8 mouse cellular contexts compared by ENCODE assay signal in genomic region chr6:125498062-125498461, GRCm38 (mm10). TPM values are rescaled to one million over a fixed set of nuclear protein-coding genes. Genes with fewer than 3 reads are reported as not detected.
DNase-seq lines count a peak whose midpoint lies in the region; ATAC-seq and TF ChIP-seq lines count a peak whose summit lies in the region.

No protein-coding gene starts in this region.

- H3K36me3 ChIP-seq in intestine, postnatal 0 days (ENCODE audit: control insufficient read depth, insufficient read depth), result no peaks in the 10 kb centered on the region
- no peaks in the 10 kb centered on the region for H3K36me3 ChIP-seq in intestine, embryonic 15.5 days
- no peaks in the 10 kb centered on the region for H3K36me3 ChIP-seq in limb, embryonic 14.5 days (ENCODE audit: control insufficient read depth, insufficient read depth, low read length)
- H3K36me3 ChIP-seq in intestine, embryonic 16.5 days (ENCODE audit: control insufficient read depth, insufficient read depth, low read length), result no peaks in the 10 kb centered on the region

- peaks cover 4% of the 10 kb centered on the region; the same call in 1 of the 2 replicates for H3K4me1 ChIP-seq in intestine, postnatal 0 days (replicated peaks; ENCODE audit: control insufficient read depth, insufficient read depth, low read length)
- H3K4me1 ChIP-seq in intestine, embryonic 15.5 days (replicated peaks), result peaks cover 5% of the 10 kb centered on the region
- peaks cover 19% of the 10 kb centered on the region for H3K4me1 ChIP-seq in limb, embryonic 14.5 days (ENCODE audit: control insufficient read depth, insufficient read depth, low read length)
- H3K4me1 ChIP-seq in intestine, embryonic 16.5 days (ENCODE audit: control insufficient read depth, insufficient read depth, low read length), result peaks cover 9% of the 10 kb centered on the region; the same call in 1 of the 2 replicates

- H3K27ac ChIP-seq in intestine, postnatal 0 days (ENCODE audit: low read depth, low read length), result no peak overlapping the region
- H3K27ac ChIP-seq in intestine, embryonic 15.5 days, result no peak overlapping the region
- peak overlapping the region; percentile 83 for H3K27ac ChIP-seq in limb, embryonic 14.5 days (replicated peaks; ENCODE audit: low read depth, low read length)
- H3K27ac ChIP-seq in intestine, embryonic 16.5 days (ENCODE audit: low read length), result no peak overlapping the region

- no peaks in the 10 kb centered on the region for H3K9me3 ChIP-seq in intestine, postnatal 0 days (ENCODE audit: control insufficient read depth)
- H3K9me3 ChIP-seq in intestine, embryonic 15.5 days, result no peaks in the 10 kb centered on the region
- no peaks in the 10 kb centered on the region for H3K9me3 ChIP-seq in limb, embryonic 14.5 days (ENCODE audit: control insufficient read depth, low read length)
- H3K9me3 ChIP-seq in intestine, embryonic 16.5 days (ENCODE audit: control insufficient read depth, low read length), result no peaks in the 10 kb centered on the region

- no peak for TF ChIP-seq POLR2A in limb, embryonic 14.5 days (IDR thresholded peaks at IDR 0.05; ENCODE audit: borderline replicate concordance, extremely low read depth, insufficient read depth, insufficient read length)

- no peak for ATAC-seq in intestine, postnatal 0 days
- ATAC-seq in intestine, embryonic 15.5 days, result no peak
- peak; percentile 36 for ATAC-seq in CD4-positive, CD25-positive, alpha-beta regulatory T cell, adult 4 months
- peak; percentile 68; the same call in 1 of the 2 replicates for ATAC-seq in limb, embryonic 14.5 days (ENCODE audit: low FRiP score, low read depth)
- no peak for ATAC-seq in cerebellum, adult (ENCODE audit: insufficient number of reproducible peaks, low FRiP score, low TSS enrichment)
- no peak for ATAC-seq in intestine, embryonic 16.5 days

- no peak overlapping the region for H3K9ac ChIP-seq in intestine, postnatal 0 days (ENCODE audit: low read depth, low read length)
- H3K9ac ChIP-seq in intestine, embryonic 15.5 days, result no peak overlapping the region
- H3K9ac ChIP-seq in limb, embryonic 14.5 days (ENCODE audit: low read depth, low read length, severe bottlenecking), result no peak overlapping the region
- H3K9ac ChIP-seq in intestine, embryonic 16.5 days (ENCODE audit: low read depth, low read length), result no peak overlapping the region

- H3K27me3 ChIP-seq in intestine, postnatal 0 days (replicated peaks; ENCODE audit: control insufficient read depth, insufficient read depth, low read length), result no peaks in the 10 kb centered on the region
- H3K27me3 ChIP-seq in intestine, embryonic 15.5 days (replicated peaks), result no peaks in the 10 kb centered on the region
- H3K27me3 ChIP-seq in limb, embryonic 14.5 days (ENCODE audit: control insufficient read depth, insufficient read depth, low read length), result no peaks in the 10 kb centered on the region
- H3K27me3 ChIP-seq in intestine, embryonic 16.5 days (replicated peaks; ENCODE audit: control insufficient read depth, insufficient read depth, low read length), result no peaks in the 10 kb centered on the region

- no peak overlapping the region for H3K4me2 ChIP-seq in intestine, postnatal 0 days (replicated peaks; ENCODE audit: low read depth)
- no peak overlapping the region for H3K4me2 ChIP-seq in intestine, embryonic 15.5 days (replicated peaks)
- H3K4me2 ChIP-seq in limb, embryonic 14.5 days (replicated peaks; ENCODE audit: low read depth, low read length, severe bottlenecking), result no peak overlapping the region
- no peak overlapping the region for H3K4me2 ChIP-seq in intestine, embryonic 16.5 days (ENCODE audit: low read depth, low read length)

- DNase-seq in c-Kit-negative CD71-positive TER-119-positive erythroid progenitor cells, embryonic 14.5 days (ENCODE audit: low read depth, low spot score), result peak; percentile 15
- DNase-seq in limb, embryonic 14.5 days (ENCODE audit: low spot score), result peak; percentile 82
- no peak for DNase-seq in right cerebral cortex, postnatal 14 days

- no peak overlapping the region for H3K4me3 ChIP-seq in intestine, postnatal 0 days (ENCODE audit: low read depth, low read length)
- no peak overlapping the region for H3K4me3 ChIP-seq in intestine, embryonic 15.5 days (replicated peaks)
- H3K4me3 ChIP-seq in limb, embryonic 14.5 days (replicated peaks; ENCODE audit: low read length), result no peak overlapping the region
- H3K4me3 ChIP-seq in intestine, embryonic 16.5 days (ENCODE audit: low read length), result no peak overlapping the region

- 44% methylated on average over 5 of the region's 5 CpGs for WGBS in intestine, postnatal 0 days
- 33% methylated on average over 5 of the region's 5 CpGs for WGBS in intestine, embryonic 15.5 days
- WGBS in limb, embryonic 14.5 days, result 4% methylated on average over 5 of the region's 5 CpGs
- WGBS in intestine, embryonic 16.5 days, result 27% methylated on average over 5 of the region's 5 CpGs

- TF ChIP-seq CTCF in intestine, postnatal 0 days (IDR thresholded peaks at IDR 0.05; ENCODE audit: low read depth), result peak; percentile 73

RNA-seq across cellular contexts. Expression of gene Cd9, which starts 3.5 kb away (rescaled TPM):
- 96.1 and 99.5 TPM in 2 replicates for polyA plus RNA-seq in intestine, postnatal 0 days (2015; fragmentation: Nextera tagmentation; extraction: Ambion mirVana)
- polyA plus RNA-seq in intestine, embryonic 15.5 days (2015; fragmentation: Nextera tagmentation; extraction: Ambion mirVana), result 160 and 171 TPM in 2 replicates
- 100 to 1,000 TPM in 1 of 2 experiments, 10 to 100 TPM in 1; 98.5 to 108 TPM for polyA plus RNA-seq in CD4-positive, CD25-positive, alpha-beta regulatory T cell, adult 4 months (2017; shearing (Covaris generic))
- 215 and 273 TPM in 2 replicates for polyA plus RNA-seq in limb, embryonic 14.5 days (2012; rRNA removed)
- 318 and 323 TPM in 2 replicates for polyA plus RNA-seq in limb, embryonic 14.5 days (2014; fragmentation: Nextera tagmentation; extraction: Ambion mirVana)
- 146 and 167 TPM in 2 replicates for polyA plus RNA-seq in intestine, embryonic 16.5 days (2015; fragmentation: Nextera tagmentation; extraction: Ambion mirVana)

RNA-seq across cellular contexts. Expression of gene Vwf, which starts 48.5 kb away (rescaled TPM):
- polyA plus RNA-seq in intestine, postnatal 0 days (2015; fragmentation: Nextera tagmentation; extraction: Ambion mirVana), result 10.6 and 13.2 TPM in 2 replicates
- 12.0 and 12.7 TPM in 2 replicates for polyA plus RNA-seq in intestine, embryonic 15.5 days (2015; fragmentation: Nextera tagmentation; extraction: Ambion mirVana)
- polyA plus RNA-seq in CD4-positive, CD25-positive, alpha-beta regulatory T cell, adult 4 months (2017; shearing (Covaris generic)), result not detected
- polyA plus RNA-seq in limb, embryonic 14.5 days (2012; rRNA removed), result 11.2 and 14.5 TPM in 2 replicates
- polyA plus RNA-seq in limb, embryonic 14.5 days (2014; fragmentation: Nextera tagmentation; extraction: Ambion mirVana), result 11.1 and 12.0 TPM in 2 replicates
- polyA plus RNA-seq in intestine, embryonic 16.5 days (2015; fragmentation: Nextera tagmentation; extraction: Ambion mirVana), result 7.0 and 8.6 TPM in 2 replicates

Comparison
In these comparisons a context has a peak if more than half of its experiments do, and no peak if none do; other contexts are left out.
1. ATAC-seq: peak in CD4-positive, CD25-positive, alpha-beta regulatory T cell, adult 4 months (single experiment) and limb, embryonic 14.5 days (single experiment); none in intestine, postnatal 0 days (single experiment), intestine, embryonic 15.5 days (single experiment), cerebellum, adult (single experiment) and intestine, embryonic 16.5 days (single experiment).